Mouse (Mus musculus): ENCODE measurements around the gene Spata21.
A peak's percentile ranks its signal among the peaks of the same experiment; 100 is the strongest.

The Spata21 gene

DNA sequence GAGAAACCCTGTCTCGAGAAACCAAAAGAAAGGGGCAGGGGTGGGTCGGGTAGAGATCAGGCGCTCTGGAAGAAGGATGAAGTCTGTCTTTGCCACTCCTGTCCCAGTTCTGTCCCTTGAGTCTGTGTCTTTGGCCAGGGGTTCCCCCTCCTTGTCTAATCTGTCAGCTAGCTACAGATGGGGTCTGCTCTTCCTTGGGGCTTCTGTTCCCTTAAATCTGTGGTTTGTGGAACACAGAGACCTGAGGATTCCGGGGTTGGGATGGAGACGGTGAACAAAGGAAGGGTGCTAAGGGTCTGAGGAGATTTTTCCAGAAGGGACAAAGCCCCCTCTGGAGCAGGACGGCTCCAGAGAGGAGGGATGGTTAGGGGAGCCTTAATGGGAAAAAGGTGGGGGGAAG lies at the start of gene Spata21:
TSS of gene Spata21 (plus strand) at position 301 of the 400 bp plus-strand sequence.
- no peak for DNase-seq

DNA sequence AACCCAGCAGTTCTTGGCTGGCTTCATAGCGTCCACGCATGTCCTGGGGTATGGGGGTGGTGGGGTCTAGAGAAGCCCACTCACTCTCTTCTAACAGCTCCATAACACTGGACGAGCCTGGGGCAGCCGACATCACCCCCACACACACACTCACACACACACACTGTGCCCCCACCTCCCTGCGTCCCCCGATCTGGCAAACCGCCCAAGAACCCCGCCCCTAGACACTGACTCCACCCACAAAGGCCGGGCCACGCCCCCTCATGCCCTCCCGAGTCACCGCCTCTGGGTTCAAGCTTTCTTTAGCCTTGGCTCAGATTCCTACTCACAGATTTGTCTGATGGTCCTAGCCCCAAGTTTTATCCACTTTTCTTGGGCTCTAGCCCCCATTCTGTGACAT lies 47.0 kb upstream of the Spata21 start:
- DNase-seq: no peak

DNA sequence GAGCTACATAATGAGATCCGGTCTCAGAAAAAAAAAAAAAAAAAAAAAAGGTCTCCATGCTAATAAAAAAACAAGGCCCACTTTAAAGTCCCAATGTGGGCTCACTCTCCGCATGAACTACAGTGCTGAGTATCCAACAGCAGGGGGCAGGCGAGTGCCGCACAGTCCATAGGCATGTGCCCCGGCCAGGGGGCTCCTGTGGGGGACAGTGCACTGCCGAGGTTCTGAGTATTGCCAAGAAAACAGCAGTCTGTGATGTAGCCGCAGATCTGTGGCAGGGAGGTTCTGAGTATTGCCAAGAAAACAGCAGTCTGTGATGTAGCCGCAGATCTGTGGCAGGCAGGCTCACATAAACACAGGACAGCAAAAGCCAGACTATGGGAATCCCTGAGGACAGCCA lies 43.3 kb upstream of the Spata21 start:
- peak; percentile 64 to 66 for DNase-seq

DNA sequence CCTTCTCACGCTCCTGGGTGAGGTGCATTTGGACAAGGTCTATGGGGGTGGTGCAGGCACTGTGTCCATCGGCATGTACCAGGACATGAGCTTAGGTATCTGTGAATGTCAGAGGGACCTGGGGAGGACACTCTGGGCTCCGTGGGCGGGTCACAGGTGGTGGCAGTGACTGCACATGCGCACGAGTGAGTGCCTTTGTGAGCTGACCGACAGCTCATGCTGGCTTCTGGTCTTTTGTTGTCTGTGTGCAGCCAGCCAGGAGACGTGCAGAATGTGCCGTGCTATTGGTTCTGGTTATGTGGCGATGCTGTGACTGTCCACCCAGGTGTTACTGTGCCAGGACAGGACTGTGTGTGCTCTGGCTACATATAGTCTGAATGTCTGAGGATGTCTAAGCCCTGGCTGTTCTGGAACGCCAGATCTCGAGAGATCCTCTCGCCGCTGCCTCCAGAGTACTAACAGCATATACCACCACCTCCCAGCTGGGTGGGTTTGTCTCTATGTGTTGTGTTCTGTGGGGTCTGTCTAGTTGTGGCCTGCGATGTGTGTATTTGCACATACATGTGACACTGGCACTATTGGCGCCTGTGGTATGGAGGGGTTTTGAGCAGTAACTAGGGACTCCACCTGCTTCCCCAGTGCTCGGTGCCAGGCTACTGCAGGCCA lies 39.2 kb upstream of the Spata21 start:
- no peak for DNase-seq

DNA sequence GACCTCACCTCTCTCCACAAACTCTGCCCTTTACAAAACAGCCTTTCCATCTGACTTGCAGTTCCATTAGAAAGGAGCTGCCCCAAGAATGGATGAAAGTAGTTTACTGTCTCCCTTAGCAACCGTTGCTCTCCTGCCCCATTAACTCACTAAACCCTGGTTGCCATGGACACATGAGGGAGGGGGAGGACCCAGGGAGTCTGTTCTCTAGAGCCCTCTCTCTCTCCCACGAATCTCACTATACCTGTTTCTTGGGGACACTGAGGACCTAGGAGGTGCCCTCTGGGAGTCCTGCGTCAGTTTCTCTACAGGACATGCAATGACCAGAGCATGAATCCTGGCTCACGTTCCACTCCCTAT lies 38.7 kb upstream of the Spata21 start:
- DNase-seq: no peak

DNA sequence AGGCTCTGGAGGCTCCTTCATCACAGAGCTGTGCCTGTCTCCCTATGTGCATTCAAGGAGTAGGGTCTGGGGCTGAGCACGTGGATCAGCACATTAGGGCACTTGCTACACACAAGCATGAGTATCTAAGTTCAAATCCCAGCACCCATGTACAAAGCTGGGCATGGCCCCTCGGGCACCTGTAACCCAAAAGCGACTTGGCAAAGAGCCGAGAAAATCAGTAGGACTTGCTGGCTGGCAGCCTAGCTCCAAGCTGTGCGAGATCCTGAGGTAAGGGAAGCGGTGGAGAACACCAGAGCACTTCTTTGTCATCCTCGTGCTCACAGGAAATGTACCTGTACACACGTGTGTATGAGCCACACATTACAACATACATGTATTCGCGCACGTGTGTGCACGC lies 35.7 kb upstream of the Spata21 start:
- DNase-seq: no peak

DNA sequence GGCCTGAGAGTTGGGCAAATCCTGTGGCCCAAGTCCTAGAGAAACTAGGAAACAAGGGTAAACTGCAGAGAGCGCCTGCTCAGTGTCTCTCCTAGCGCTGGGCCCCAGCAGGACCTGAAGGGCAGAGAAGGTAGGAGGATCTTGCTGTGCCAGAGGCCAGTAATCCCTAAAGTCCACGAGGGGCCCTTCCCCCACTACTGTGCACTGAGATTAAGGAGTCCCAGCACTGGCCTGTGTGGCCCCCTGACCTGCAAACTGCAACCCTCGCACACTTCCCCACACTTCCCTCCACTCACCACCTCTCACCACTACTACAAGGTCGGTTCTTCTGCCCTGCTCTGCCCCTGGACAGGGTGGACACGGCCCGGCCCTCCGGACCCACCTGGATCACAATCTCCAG lies 35.0 kb upstream of the Spata21 start:
- DNase-seq: no peak

DNA sequence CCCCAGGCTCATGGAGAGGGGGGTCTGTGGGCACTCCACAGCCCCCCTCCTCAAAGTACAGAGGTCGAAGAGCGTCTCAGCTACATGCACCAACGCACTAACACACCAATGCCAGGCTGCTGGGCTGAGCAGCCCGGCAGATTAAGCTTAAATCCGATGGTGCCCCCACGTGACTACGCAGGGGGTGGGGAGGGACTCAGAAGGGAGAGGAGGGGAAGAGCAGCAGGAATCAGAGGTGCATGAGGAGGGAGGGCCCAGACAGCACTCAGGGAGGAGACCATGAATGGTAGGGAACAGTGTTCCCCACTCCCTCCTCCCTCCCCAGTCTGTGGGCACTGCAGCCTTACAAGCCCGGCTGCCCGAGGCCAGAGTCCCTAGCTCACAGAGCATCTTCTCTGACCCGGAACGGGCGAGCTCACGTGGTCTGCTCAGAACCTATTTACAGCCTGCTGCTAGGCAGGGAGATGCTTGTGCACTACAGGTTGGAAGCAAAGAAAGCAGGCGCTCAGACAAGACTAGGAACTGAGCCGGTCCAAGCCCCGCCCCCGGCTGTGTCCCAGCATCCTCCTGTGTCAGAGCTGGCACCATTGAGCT lies 34.5 kb upstream of the Spata21 start:
- no peak for DNase-seq

DNA sequence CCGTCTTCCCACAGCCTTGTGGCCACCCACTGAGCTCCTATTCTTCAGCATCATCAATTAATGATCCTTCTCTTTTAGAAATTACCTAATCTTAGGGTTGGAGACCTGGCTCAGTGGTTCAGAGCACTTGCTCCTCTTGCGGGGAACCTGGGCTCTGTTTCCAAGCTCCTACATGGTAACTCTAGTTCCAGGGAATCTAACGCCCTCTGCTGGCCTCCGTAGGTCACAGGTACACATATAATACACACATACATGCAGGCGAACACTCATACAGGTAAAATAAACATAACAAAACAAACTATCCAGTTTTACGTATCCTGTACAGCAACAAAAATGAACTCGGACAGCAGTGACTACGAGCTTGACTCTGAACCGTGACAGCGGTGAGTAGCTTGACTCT lies 31.2 kb upstream of the Spata21 start:
- no peak for DNase-seq

DNA sequence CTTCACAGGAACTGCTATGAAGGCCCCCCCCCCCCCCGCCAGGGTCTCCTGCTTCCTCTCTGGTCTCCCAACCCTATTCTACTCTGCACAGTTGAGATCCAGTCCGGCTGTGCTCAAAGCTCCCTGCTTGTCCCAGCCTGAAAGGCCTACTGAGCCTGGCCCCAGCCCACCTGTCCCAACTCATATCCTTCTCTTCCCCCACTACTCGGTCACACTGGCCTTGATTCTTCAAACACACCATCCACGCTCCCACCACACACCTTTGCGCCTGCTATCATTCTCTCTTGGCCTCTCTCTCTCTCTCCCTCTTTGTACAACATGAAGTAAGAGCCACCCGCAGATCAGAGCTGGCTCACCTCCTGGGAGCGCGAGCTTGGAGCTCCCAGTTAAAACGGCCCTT lies 29.3 kb upstream of the Spata21 start:
- DNase-seq: no peak

DNA sequence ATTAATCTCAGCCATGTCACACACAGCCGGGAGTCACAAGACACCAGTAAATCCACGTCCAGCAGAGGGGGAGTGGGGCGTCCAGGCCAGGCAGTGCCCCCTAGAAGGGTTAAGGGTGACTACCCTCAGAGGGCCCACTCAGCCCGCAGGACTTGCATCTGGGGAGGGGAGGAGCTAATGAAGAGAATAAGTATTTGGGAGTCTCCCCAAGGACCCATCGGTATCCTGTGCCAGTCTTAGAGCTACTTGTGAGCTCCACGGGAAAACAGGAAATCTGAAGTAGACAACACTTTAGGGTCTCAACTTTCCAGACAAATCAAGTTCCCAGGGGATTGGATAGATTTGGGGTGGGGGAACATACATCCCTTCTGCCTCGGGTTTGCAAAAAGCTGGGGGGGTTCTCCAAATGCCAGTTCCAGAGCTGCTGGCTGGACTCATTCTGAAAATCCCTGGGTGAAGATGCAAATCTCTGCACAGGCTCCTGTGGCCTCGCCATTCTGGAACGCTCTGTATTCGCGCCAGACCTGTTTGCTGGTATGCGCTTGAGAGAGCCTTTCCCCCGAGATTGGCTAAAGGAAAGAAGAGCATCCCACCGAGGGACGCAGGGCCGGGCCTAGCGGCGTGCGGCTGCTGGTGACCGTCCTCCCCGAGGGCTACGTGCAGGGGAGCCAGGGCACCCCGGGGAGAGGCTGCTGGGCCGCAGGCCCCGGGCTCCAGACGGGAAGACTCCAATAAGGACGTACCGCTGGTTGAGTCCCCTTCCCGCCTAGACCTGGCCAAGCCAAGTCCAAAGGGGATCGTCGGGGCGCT lies 28.3 kb upstream of the Spata21 start:
- DNase-seq: no peak

DNA sequence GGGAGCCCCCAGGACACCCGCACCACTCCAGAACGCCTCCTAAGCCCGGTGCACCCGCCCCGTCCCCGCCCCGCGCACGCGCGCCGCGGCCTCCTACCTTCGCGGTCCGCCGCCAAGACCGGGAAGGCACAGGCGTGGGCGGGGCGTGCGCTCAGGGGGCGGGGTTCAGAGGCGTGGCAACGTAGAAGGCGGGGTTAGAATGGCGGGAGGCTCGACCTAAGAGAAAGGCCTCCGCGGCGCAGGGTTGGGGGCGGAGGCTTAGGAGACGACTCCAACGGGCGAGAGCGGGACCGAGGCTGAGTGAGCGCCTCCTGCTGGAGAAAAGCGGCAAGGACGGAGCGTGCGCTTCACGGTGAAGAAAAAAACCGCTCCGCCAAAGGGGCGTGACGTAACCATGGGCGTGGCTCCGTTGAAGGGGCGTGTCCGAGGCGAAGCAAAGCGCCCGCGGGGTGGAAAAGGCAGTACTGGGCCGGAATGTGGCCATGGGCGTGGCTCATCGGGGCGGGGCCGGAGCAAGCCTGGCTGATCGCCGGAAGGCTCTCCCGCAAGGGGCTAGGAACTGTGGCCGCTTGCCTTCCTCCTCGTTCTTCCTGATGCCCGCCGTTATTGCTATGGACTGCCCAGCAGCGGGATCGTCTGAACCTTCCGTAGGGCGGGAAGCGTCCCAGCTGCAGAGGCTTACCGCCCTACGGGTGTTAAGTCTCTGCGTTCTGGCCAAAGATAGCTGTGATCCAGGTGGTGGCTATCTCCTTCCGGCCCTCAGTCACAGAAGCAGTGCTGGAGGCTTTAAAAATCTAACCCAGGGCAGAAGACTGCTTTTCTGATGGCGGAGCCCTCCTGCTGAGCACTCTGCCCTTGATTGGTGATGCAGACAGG lies 27.5 kb upstream of the Spata21 start, which contains the start of gene Crocc:
TSS of gene Crocc (minus strand) at position 125 of the 876 bp plus-strand sequence.
- peak; percentile 99 to 100 for DNase-seq

DNA sequence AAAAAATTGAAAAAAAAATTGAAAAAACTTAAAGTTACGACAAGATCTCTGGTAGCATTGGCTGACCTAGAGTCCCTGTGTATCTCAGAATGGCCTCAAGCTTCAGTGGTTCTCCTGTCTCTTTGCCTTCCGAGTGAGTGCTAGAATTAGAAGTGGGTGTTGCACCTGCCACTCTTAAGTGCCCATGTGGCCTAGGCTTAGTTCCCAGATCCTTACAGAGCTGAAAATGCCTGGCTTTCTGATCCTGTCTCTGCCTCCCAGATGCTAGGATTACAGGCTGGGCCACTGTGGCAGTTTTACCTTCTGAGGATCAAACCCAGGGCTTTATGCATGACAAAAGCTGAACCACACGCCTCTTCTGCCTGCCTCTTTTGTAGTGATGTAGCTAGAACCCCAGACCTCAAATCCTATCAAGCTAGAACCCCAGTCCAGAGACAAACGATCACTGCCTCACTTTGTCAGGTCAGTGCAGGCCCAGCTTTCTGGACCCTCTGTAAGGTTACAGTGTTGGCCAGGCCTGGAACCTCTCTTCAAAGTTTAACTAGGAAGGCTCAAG lies 24.0 kb upstream of the Spata21 start:
- no peak for DNase-seq

DNA sequence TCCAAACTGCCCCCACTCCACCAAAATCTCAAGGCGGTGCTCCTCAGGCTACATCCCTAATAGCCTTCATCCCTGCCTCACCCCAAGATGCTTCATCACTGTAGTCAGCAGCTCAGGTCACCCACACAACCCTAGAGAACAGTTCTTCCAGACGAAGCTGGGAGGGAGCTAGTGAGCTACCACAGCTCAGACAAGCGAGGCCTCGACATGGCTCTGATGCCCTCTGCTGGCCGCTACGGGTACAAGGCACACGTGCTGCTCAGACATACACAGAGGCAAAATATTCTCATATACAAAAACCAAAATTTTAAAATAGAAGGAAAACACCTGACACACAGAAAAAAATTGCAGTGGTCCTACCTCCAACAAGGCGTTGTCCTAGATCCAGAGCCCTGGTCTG lies 23.0 kb upstream of the Spata21 start:
- DNase-seq: peak; percentile 82 to 84

DNA sequence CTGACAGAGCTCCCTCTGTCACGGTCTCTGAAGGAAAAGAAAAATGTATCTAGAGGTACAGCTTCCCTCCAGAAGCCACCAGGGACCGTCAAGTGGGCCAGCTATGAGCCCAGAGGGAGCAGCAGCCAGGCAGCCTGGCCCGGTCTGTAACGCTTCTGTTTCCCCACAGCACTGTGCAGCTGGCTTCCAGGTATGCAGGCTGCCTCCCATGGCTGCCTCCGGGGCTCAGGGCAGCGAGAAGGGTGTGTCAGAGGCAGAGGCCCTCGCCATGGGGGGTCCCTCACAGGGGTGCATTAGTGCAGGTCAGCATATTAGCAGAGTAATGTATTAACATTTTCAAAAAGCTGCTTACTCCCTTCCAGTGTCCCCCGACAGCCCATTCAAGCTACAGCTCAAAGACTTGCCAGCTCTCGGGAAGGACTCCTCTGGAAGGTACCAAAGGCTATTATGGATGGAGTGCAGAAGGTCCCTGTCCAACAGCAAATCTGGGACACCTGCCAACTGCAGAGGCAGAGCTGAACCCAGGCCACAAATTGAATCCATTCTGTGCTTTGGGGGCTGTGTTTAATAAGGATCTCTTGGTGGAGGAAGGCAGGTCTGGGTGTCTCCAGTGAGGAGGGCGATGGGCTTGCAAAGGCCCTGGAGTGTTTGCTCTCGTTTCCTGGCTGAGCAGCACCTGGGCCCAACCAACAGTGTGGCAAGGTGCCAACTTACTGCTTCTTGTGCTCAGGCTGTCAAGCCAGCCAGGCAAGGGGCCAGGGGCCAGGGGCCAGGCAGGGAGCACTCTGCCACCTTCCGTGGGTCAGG lies 21.2 kb upstream of the Spata21 start:
- DNase-seq: no peak

DNA sequence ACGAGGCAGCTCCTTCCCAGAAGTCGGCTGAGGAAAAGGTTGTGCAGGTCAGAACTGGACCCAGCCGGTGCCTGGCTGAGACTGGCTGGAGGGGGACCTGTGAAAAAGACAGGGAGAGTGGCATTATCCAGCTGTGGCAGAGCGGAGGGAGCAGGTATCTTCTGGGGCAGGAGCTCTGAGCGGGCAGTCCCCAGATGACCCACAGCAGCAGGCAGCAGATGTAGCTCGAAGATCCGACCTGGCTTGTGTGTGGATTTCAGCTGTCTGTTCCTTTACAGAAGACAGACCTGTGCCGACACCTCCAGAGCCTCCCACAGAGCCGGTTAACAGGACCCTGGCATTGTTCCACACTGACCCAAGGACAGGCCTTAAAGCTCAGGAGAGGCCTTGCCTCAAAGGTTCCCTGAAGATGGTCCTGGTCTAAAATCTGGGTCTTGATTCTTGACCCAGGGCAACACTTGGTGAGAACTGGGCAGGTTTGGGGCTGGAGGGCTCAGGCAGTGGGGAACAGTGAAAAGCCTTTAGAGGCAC lies 20.6 kb upstream of the Spata21 start:
- DNase-seq: no peak

DNA sequence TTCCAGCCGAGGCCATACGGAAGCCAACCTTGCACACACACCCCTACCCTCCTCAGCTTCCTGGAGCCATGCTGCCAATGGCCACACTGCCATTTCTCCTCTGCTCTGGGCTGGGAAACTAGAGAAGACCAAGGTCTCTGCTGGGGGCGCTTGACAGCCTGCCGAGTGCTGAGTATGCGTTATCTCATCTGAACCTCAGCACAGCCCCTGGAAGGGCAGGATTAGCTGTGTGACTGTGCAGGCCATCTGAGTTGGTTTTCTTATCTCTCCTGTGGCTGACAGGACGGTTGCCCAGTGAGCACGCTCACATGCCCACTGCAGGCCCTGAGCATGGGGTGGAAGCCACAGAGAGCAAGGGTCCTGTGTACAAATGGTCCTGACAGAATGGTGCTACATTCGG lies 19.5 kb upstream of the Spata21 start:
- DNase-seq: no peak

DNA sequence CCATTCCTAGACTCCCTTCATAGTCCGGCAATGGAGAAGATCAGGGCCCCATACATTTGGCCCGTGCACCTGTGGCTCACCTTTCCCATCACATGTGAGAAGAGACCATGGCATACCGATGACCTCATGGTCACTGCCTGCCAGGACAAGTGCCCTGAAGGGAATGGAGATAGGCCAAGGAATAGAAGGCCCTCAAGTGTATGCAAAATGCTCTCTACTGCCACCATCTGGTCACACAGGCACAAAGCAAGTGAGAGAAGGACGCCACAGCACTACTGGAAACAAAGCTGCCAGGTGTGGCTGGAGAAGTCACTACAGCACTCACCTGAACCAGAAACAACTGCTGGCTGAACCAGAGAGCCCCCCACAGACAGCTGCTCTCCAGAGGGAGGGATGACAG lies 18.4 kb upstream of the Spata21 start:
- peak; percentile 36 to 40 for DNase-seq

DNA sequence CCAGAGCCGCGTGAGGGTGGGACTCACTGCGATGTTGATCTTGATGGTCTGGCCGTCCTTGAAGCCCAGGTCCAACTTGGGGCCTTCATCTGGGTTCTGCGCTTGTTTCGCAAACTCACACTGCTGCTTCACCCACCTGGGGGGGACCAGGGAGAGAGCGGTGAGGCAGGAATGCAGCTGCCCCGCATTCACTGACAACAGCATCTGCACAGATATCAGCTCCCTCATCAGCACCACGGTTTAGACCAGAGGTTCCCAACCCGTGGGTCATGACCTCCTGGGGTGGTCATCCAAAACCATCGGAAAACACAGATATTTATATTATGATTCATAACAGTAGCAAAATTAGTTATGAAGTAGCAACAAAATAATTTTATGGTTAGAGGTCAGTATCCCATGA lies 15.6 kb upstream of the Spata21 start:
- no peak for DNase-seq

DNA sequence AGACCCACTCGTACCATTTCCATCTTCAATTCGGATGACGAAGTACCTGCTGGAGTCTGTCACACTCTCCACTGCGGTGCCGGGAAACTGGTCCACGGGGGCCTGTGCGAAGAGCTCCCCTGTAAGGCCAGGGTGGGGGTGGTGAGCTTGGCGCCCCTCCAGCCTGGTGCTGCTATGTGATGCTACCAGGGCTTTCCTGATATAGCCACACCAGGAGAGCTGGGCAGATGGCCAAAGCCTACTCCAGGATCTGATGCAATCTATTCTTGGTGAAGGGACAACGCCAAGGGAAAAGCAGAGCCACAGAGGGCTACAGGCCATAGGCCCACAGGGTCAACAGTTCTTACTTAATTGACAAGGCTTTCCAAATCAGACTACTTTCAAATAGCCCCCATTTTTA lies 14.5 kb upstream of the Spata21 start:
- no peak for DNase-seq

DNA sequence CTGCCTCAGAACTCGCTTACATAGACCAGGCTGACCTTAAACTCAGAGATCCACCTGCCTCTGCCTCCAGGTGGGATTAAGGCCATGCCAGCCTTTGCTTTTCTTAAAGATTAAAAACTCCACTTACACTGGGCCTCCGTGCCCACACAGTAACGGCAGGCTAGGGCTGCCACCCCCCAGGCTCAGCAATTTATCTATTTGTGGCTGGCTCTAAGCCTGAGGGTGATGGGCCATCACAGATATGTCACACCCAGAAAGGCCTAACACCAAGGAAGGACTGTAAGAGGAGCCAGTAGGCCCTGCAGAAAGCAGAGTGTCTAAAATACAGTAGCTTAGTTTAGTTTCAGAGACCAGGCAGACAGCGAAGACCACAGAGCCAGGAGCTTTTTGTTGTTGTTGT lies 14.0 kb upstream of the Spata21 start:
- no peak for DNase-seq
